Mouse (Mus musculus): ENCODE data around the gene Cldn14.

GRCm38 (mm10) chr16:93913881-93914576 lies 94.6 kb downstream of the Cldn14 start:
- TF ChIP-seq CTCF (IDR thresholded peaks at IDR 0.05; ENCODE audit: borderline replicate concordance, insufficient read depth, low read length) (no peak), POLR2A (IDR thresholded peaks at IDR 0.05; ENCODE audit: low read depth, low read length) (no peak)
